Mouse (Mus musculus) CH12F3 (cell line): ENCODE data around the gene Cmc1.

Experiments used
- in situ Hi-C: fragments of 300-500 bp; cut with MboI; formaldehyde crosslinking; loops from 2 replicates; pipeline ENCODE4 v1.14.3; 2020; ENCODE audit warnings: low sequenced_read_pairs

The Cmc1 gene

GRCm38 (mm10) chr9:118149407-118150402 lies at the start of gene Cmc1:
TSS of gene Cmc1 (minus strand) at chr9:118150177.
- in situ Hi-C loops, result no loop called here

- in situ Hi-C loops, result no loop called here
Measured at GRCm38 (mm10) chr9:118198557-118198956, 48.6 kb upstream of the Cmc1 start.

- in situ Hi-C loops, result no loop called here
Measured at GRCm38 (mm10) chr9:118196661-118197390, 46.8 kb upstream of the Cmc1 start.

GRCm38 (mm10) chr9:118193263-118193662 lies 43.3 kb upstream of the Cmc1 start:
- in situ Hi-C loops, result no loop called here

- in situ Hi-C loops, result no loop called here
Measured at GRCm38 (mm10) chr9:118191276-118191675, 41.3 kb upstream of the Cmc1 start.

- in situ Hi-C loops, result no loop called here
Measured at GRCm38 (mm10) chr9:118188374-118188773, 38.4 kb upstream of the Cmc1 start.

GRCm38 (mm10) chr9:118187420-118187819 lies 37.4 kb upstream of the Cmc1 start:
- in situ Hi-C loops, result no loop called here

- in situ Hi-C loops, result no loop called here
Measured at GRCm38 (mm10) chr9:118186776-118187175, 36.8 kb upstream of the Cmc1 start.

GRCm38 (mm10) chr9:118179136-118180025 lies 29.4 kb upstream of the Cmc1 start:
- in situ Hi-C loops, result no loop called here

GRCm38 (mm10) chr9:118176687-118177086 lies 26.7 kb upstream of the Cmc1 start:
- in situ Hi-C loops, result no loop called here

GRCm38 (mm10) chr9:118175411-118175810 lies 25.4 kb upstream of the Cmc1 start:
- in situ Hi-C loops, result no loop called here

GRCm38 (mm10) chr9:118173086-118173485 lies 23.1 kb upstream of the Cmc1 start:
- in situ Hi-C loops, result no loop called here

- in situ Hi-C loops, result no loop called here
Measured at GRCm38 (mm10) chr9:118168544-118168943, 18.6 kb upstream of the Cmc1 start.

GRCm38 (mm10) chr9:118167606-118168005 lies 17.6 kb upstream of the Cmc1 start:
- in situ Hi-C loops, result no loop called here

- in situ Hi-C loops, result no loop called here
Measured at GRCm38 (mm10) chr9:118161536-118161935, 11.6 kb upstream of the Cmc1 start.

- in situ Hi-C loops, result no loop called here
Measured at GRCm38 (mm10) chr9:118159936-118160335, 10.0 kb upstream of the Cmc1 start.

- in situ Hi-C loops, result no loop called here
Measured at GRCm38 (mm10) chr9:118158201-118158600, 8.2 kb upstream of the Cmc1 start.

GRCm38 (mm10) chr9:118157234-118157633 lies 7.3 kb upstream of the Cmc1 start:
- in situ Hi-C loops, result no loop called here

- in situ Hi-C loops, result no loop called here
Measured at GRCm38 (mm10) chr9:118154666-118155065, 4.7 kb upstream of the Cmc1 start.

GRCm38 (mm10) chr9:118151221-118151507 lies 1.2 kb upstream of the Cmc1 start:
- in situ Hi-C loops, result no loop called here
